ENCODE assay signal across 25 mouse cellular contexts in genomic region chr16:63224608-63225007, GRCm38 (mm10).
A peak's percentile ranks its signal among the peaks of the same experiment; 100 is the strongest.
DNase-seq lines count a peak whose midpoint lies in the region; ATAC-seq lines count a peak whose summit lies in the region.
"Had no signal": no experiment of that assay in that cellular context is flagged by ENCODE, and none has a peak within 500 bp of the region (broad histone marks: within the 10 kb centered on the region; RNA-seq: fewer than 3 reads in every experiment).

No protein-coding gene starts in this region.

- H3K9ac ChIP-seq in limb, embryonic 13.5 days: no peak overlapping the region
- no peak overlapping the region for H3K9ac ChIP-seq in neural tube, embryonic 15.5 days (replicated peaks)
- H3K9ac ChIP-seq: embryonic facial prominence, embryonic 13.5 days; forebrain, embryonic 13.5 days; hindbrain, embryonic 13.5 days had no signal

- H3K4me3 ChIP-seq in limb, embryonic 13.5 days: no peak overlapping the region
- H3K4me3 ChIP-seq in limb, embryonic 10.5 days: no peak overlapping the region
- H3K4me3 ChIP-seq in neural tube, embryonic 15.5 days (replicated peaks): no peak overlapping the region
- H3K4me3 ChIP-seq: embryonic facial prominence, embryonic 13.5 days; forebrain, embryonic 10.5 days; forebrain, embryonic 13.5 days; gastrocnemius, adult 2 months; hindbrain, embryonic 10.5 days; hindbrain, embryonic 13.5 days had no signal

- peaks cover 13% of the 10 kb centered on the region for H3K27me3 ChIP-seq in limb, embryonic 13.5 days
- no peaks in the 10 kb centered on the region for H3K27me3 ChIP-seq in limb, embryonic 10.5 days (ENCODE audit: low read depth, poor library complexity, severe bottlenecking)
- H3K27me3 ChIP-seq in neural tube, embryonic 15.5 days (replicated peaks): no peaks in the 10 kb centered on the region
- H3K27me3 ChIP-seq: embryonic facial prominence, embryonic 13.5 days; forebrain, embryonic 13.5 days; hindbrain, embryonic 13.5 days had no signal

- DNase-seq in embryo, embryonic 11 days: peak; percentile 9
- DNase-seq in embryo, embryonic 10.5 days (ENCODE audit: low spot score): no peak
- DNase-seq in limb, embryonic 10.5 days (ENCODE audit: low spot score): no peak
- DNase-seq in forelimb bud, embryonic 11.5 days (ENCODE audit: low read depth, low spot score): peak; percentile 16
- no peak for DNase-seq in left cerebral cortex, postnatal 25 days (ENCODE audit: low spot score in 2 of 2)
- DNase-seq: adrenal gland, adult 8-10 months; adrenal gland, postnatal 25 days; cerebellum, adult 2 months; cerebellum, adult 9-11 months; cerebellum, postnatal 25 days; gastrocnemius, adult 2 months; gastrocnemius, postnatal 14 days; heart, adult 11 months had no signal

- intact Hi-C loops in left cerebral cortex, postnatal 25 days (cut with DNase I): no loop called here

- H3K9me3 ChIP-seq in limb, embryonic 13.5 days: no peaks in the 10 kb centered on the region
- H3K9me3 ChIP-seq in limb, embryonic 10.5 days (replicated peaks): no peaks in the 10 kb centered on the region
- no peaks in the 10 kb centered on the region for H3K9me3 ChIP-seq in neural tube, embryonic 15.5 days (replicated peaks)
- H3K9me3 ChIP-seq: embryonic facial prominence, embryonic 13.5 days; forebrain, embryonic 10.5 days; forebrain, embryonic 13.5 days; hindbrain, embryonic 10.5 days; hindbrain, embryonic 13.5 days had no signal

- no peak overlapping the region; the same call in 1 of the 2 replicates for H3K4me2 ChIP-seq in limb, embryonic 13.5 days (replicated peaks)
- H3K4me2 ChIP-seq in neural tube, embryonic 15.5 days: no peak overlapping the region
- H3K4me2 ChIP-seq: embryonic facial prominence, embryonic 13.5 days; forebrain, embryonic 13.5 days; heart, embryonic 11.5 days; hindbrain, embryonic 13.5 days had no signal

- ATAC-seq in limb, embryonic 13.5 days (ENCODE audit: low FRiP score, low read depth): peak; percentile 67
- no peak for ATAC-seq in neural tube, embryonic 15.5 days (ENCODE audit: low FRiP score)
- ATAC-seq: activated CD4-positive, CD25-positive, alpha-beta regulatory T cell, adult 4 months; forebrain, embryonic 13.5 days; forebrain, embryonic 16.5 days; hindbrain, postnatal 0 days; inflammation-experienced regulatory T-cells, adult 6 months had no signal

- no peak overlapping the region for H3K27ac ChIP-seq in limb, embryonic 13.5 days
- no peak overlapping the region for H3K27ac ChIP-seq in limb, embryonic 10.5 days
- H3K27ac ChIP-seq in neural tube, embryonic 15.5 days (replicated peaks): no peak overlapping the region
- H3K27ac ChIP-seq: embryonic facial prominence, embryonic 13.5 days; forebrain, embryonic 10.5 days; forebrain, embryonic 13.5 days; gastrocnemius, adult 2 months; hindbrain, embryonic 10.5 days; hindbrain, embryonic 13.5 days; hindbrain, postnatal 0 days had no signal

- 31% methylated on average over 6 of the region's 6 CpGs for WGBS in limb, embryonic 13.5 days
- 68% methylated on average over 6 of the region's 6 CpGs for WGBS in limb, embryonic 10.5 days
- WGBS in neural tube, embryonic 15.5 days: 59% methylated on average over 6 of the region's 6 CpGs

- no peaks in the 10 kb centered on the region for H3K36me3 ChIP-seq in limb, embryonic 13.5 days
- no peaks in the 10 kb centered on the region for H3K36me3 ChIP-seq in limb, embryonic 10.5 days
- no peaks in the 10 kb centered on the region for H3K36me3 ChIP-seq in neural tube, embryonic 15.5 days
- H3K36me3 ChIP-seq: embryonic facial prominence, embryonic 13.5 days; forebrain, embryonic 10.5 days; hindbrain, embryonic 10.5 days; hindbrain, embryonic 13.5 days had no signal

- H3K4me1 ChIP-seq in limb, embryonic 13.5 days: peaks cover 10% of the 10 kb centered on the region
- H3K4me1 ChIP-seq in limb, embryonic 10.5 days: peaks cover 10% of the 10 kb centered on the region
- H3K4me1 ChIP-seq in neural tube, embryonic 15.5 days: no peaks in the 10 kb centered on the region

Comparison
In these comparisons a context has a peak if more than half of its experiments do, and no peak if none do; other contexts are left out.
1. DNase-seq: peak in embryo, embryonic 11 days (single experiment) and forelimb bud, embryonic 11.5 days (single experiment); none in embryo, embryonic 10.5 days (single experiment), limb, embryonic 10.5 days (single experiment) and left cerebral cortex, postnatal 25 days (0 of 2).